Mouse (Mus musculus): ENCODE measurements around the gene Fam107b. TPM values are rescaled to one million over a fixed set of nuclear protein-coding genes. Genes with fewer than 3 reads are reported as not detected.
A peak's percentile ranks its signal among the peaks of the same experiment; 100 is the strongest.
"Not testable (repeated sequence)": the region's sequence is repeated elsewhere in the genome, so short reads cannot be mapped to it uniquely, and the experiment has no call there.

The Fam107b gene
- polyA plus RNA-seq, 1 experiment from 2014 or later = 61.7 TPM

- peak; percentile 91 for ATAC-seq
- Histone ChIP-seq H3K4me1 (replicated peaks; ENCODE audit: control insufficient read depth, insufficient read depth, low read length) (peaks cover 33% of the 10 kb centered on the region), H3K9ac (replicated peaks; ENCODE audit: low read depth, low read length) (peak overlapping the region; percentile 100), H3K4me3 (replicated peaks; ENCODE audit: low read length) (peak overlapping the region; percentile 100), H3K36me3 (ENCODE audit: control insufficient read depth, insufficient read depth) (no peaks in the 10 kb centered on the region), H3K9me3 (ENCODE audit: control insufficient read depth, low read length) (no peaks in the 10 kb centered on the region), H3K27ac (ENCODE audit: low read length) (peak overlapping the region; percentile 84), H3K27me3 (replicated peaks; ENCODE audit: control insufficient read depth, insufficient read depth, low read length) (no peaks in the 10 kb centered on the region), H3K4me2 (ENCODE audit: low read length) (peak overlapping the region; percentile 84)
- WGBS = under 1% methylated on average over 38 of the region's 41 CpGs
Observed at GRCm38 (mm10) chr2:3713212-3713681, 143.0 kb downstream of the Fam107b start.

DNA sequence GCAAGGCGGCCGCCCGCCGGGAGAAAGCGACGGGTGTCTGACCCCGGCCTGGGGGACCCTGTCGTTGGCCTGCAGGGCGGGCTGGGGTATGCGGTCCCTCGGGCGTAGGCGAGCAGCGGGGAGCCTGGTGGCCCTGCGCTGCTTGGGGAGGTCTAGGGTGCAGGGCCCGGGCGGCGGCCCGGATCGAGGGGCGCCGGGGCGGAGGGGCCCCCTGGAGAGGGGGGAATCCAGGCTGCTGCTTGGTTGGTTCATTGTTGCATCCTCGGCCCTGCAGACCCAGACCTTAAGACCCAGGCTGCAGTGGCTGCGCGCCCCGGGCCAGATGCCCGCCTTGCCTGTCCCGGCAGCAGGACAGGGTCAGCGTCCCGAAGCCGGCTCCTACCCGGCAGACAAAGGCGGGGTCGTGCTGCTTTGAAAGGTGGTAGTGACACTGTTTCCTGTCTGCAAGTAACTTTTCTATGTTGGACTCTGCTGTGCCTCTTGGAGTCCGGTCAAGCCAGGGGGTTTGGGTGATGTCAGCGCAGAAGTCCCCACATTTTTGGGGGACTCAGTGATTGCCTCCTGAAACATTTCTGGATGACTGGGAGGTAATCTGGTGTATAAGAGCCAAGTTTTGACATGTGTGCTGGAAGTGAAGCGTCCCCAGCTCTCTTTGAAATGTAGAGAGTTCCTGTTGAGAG lies 143.5 kb downstream of the Fam107b start:
- no peaks in the 10 kb centered on the region for H3K36me3 ChIP-seq (ENCODE audit: control insufficient read depth, insufficient read depth)
- H3K4me3 ChIP-seq (replicated peaks; ENCODE audit: low read length) = peak overlapping the region; percentile 100
- WGBS = 1% methylated on average over 38 of the region's 38 CpGs
- H3K27ac ChIP-seq (ENCODE audit: low read length) = peak overlapping the region; percentile 84
- peak overlapping the region; percentile 100 for H3K9ac ChIP-seq (replicated peaks; ENCODE audit: low read depth, low read length)
- no peaks in the 10 kb centered on the region for H3K27me3 ChIP-seq (replicated peaks; ENCODE audit: control insufficient read depth, insufficient read depth, low read length)
- H3K4me2 ChIP-seq (ENCODE audit: low read length) = peak overlapping the region; percentile 84
- H3K9me3 ChIP-seq (ENCODE audit: control insufficient read depth, low read length) = no peaks in the 10 kb centered on the region
- H3K4me1 ChIP-seq (replicated peaks; ENCODE audit: control insufficient read depth, insufficient read depth, low read length) = peaks cover 33% of the 10 kb centered on the region
- ATAC-seq = peak; percentile 76

DNA sequence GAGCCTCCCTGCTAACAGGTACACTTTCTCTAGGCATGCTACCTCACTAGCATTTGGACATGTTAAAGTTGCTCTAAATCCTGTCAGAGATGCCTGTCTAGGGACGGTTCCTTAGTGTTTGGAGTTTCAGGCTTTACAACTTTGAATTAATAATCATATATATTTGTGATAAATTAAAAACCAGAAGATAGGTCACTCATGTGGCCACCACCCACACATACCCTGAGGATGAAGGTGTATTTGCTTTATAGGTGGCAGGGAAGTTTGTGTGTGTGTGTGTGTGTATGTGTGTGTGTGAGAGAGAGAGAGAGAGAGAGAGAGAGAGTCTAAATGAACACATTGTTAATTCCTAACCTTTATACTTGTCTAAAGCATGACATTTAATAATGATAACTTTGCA lies 144.2 kb downstream of the Fam107b start:
- ATAC-seq = no peak
- peak overlapping the region; percentile 100 for H3K9ac ChIP-seq (replicated peaks; ENCODE audit: low read depth, low read length)
- H3K4me1 ChIP-seq (replicated peaks; ENCODE audit: control insufficient read depth, insufficient read depth, low read length) = peaks cover 33% of the 10 kb centered on the region

DNA sequence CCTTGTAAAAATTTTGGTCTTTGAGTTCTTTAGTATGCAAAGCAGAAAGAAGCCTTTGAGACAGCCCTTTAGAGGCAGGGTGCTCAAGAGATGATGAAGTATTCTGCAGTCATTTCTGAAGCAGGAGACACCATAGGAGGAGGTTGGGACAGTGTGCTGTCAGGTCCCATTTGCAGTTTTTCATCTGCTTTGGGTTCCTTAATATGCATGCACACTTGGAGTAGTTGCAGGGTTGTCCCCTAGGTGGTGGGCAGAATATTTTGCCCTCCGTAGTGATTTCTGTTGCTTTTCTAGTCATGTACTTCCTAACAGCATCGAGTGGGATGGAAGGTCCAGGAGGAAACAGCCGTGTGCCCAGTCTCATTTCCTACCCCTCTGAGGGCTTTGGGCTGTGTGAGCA lies 145.1 kb downstream of the Fam107b start:
- Histone ChIP-seq H3K27ac (ENCODE audit: low read length) (no peak overlapping the region), H3K4me2 (ENCODE audit: low read length) (peak overlapping the region; percentile 37), H3K9ac (replicated peaks; ENCODE audit: low read depth, low read length) (no peak overlapping the region), H3K9me3 (ENCODE audit: control insufficient read depth, low read length) (no peaks in the 10 kb centered on the region), H3K36me3 (ENCODE audit: control insufficient read depth, insufficient read depth) (no peaks in the 10 kb centered on the region), H3K4me3 (replicated peaks; ENCODE audit: low read length) (0 out of 2 replicates have a peak overlapping the region, but pooled peaks have one; percentile 5), H3K27me3 (replicated peaks; ENCODE audit: control insufficient read depth, insufficient read depth, low read length) (no peaks in the 10 kb centered on the region), H3K4me1 (replicated peaks; ENCODE audit: control insufficient read depth, insufficient read depth, low read length) (peaks cover 33% of the 10 kb centered on the region)
- no peak for ATAC-seq
- 70% methylated on average over 3 of the region's 3 CpGs for WGBS

More for the DNA sequence above, 144.2 kb downstream of the Fam107b start:
- H3K27me3 ChIP-seq (replicated peaks; ENCODE audit: control insufficient read depth, insufficient read depth, low read length) = no peaks in the 10 kb centered on the region
- H3K9me3 ChIP-seq (ENCODE audit: control insufficient read depth, low read length) = no peaks in the 10 kb centered on the region
- H3K36me3 ChIP-seq (ENCODE audit: control insufficient read depth, insufficient read depth) = no peaks in the 10 kb centered on the region
- H3K27ac ChIP-seq (ENCODE audit: low read length) = no peak overlapping the region
- WGBS = 25% methylated on average over 1 of the region's 1 CpGs
- H3K4me3 ChIP-seq (replicated peaks; ENCODE audit: low read length) = peak overlapping the region; percentile 100
- peak overlapping the region; percentile 84 for H3K4me2 ChIP-seq (ENCODE audit: low read length)

DNA sequence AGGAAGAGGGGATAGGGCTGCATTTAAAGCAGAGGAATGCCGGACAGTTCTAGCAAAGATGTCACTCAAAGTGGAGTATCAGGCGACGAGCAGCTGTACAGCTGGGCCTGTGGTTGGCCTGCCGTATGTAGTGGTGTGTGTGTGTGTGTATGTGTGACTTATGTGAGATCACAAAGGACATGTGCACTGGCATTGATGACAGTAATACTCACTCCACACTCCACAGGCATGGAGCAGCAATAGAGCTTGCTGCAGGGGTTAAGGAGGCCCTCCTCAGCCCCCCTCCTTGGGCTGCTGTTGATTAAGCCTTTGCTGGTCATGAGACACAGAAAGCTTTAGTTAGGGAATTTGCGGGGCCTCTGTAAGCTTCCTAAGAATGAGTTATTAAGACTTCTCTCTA lies 147.0 kb downstream of the Fam107b start:
- WGBS = 59% methylated on average over 5 of the region's 5 CpGs
- no peak overlapping the region for H3K9ac ChIP-seq (replicated peaks; ENCODE audit: low read depth, low read length)
- no peaks in the 10 kb centered on the region for H3K27me3 ChIP-seq (replicated peaks; ENCODE audit: control insufficient read depth, insufficient read depth, low read length)
- no peak overlapping the region for H3K27ac ChIP-seq (ENCODE audit: low read length)
- H3K4me1 ChIP-seq (replicated peaks; ENCODE audit: control insufficient read depth, insufficient read depth, low read length) = peaks cover 33% of the 10 kb centered on the region
- ATAC-seq = no peak
- H3K9me3 ChIP-seq (ENCODE audit: control insufficient read depth, low read length) = no peaks in the 10 kb centered on the region
- no peaks in the 10 kb centered on the region for H3K36me3 ChIP-seq (ENCODE audit: control insufficient read depth, insufficient read depth)
- H3K4me3 ChIP-seq (replicated peaks; ENCODE audit: low read length) = no peak overlapping the region
- H3K4me2 ChIP-seq (ENCODE audit: low read length) = no peak overlapping the region

- Histone ChIP-seq H3K9me3 (ENCODE audit: control insufficient read depth, low read length) (no peaks in the 10 kb centered on the region), H3K4me3 (replicated peaks; ENCODE audit: low read length) (no peak overlapping the region), H3K4me2 (ENCODE audit: low read length) (no peak overlapping the region), H3K4me1 (replicated peaks; ENCODE audit: control insufficient read depth, insufficient read depth, low read length) (peaks cover 33% of the 10 kb centered on the region), H3K27ac (ENCODE audit: low read length) (no peak overlapping the region), H3K27me3 (replicated peaks; ENCODE audit: control insufficient read depth, insufficient read depth, low read length) (no peaks in the 10 kb centered on the region), H3K36me3 (ENCODE audit: control insufficient read depth, insufficient read depth) (no peaks in the 10 kb centered on the region), H3K9ac (replicated peaks; ENCODE audit: low read depth, low read length) (no peak overlapping the region)
- ATAC-seq = no peak
- 80% methylated on average over 4 of the region's 4 CpGs for WGBS
Observed at GRCm38 (mm10) chr2:3717847-3718246, 147.6 kb downstream of the Fam107b start.

GRCm38 (mm10) chr2:3719436-3720121 lies 149.3 kb downstream of the Fam107b start:
- not testable (repeated sequence) for ATAC-seq; H3K27ac ChIP-seq (ENCODE audit: low read length); H3K27me3 ChIP-seq (replicated peaks; ENCODE audit: control insufficient read depth, insufficient read depth, low read length); H3K9me3 ChIP-seq (ENCODE audit: control insufficient read depth, low read length); H3K9ac ChIP-seq (replicated peaks; ENCODE audit: low read depth, low read length); H3K4me2 ChIP-seq (ENCODE audit: low read length); H3K36me3 ChIP-seq (ENCODE audit: control insufficient read depth, insufficient read depth); H3K4me3 ChIP-seq (replicated peaks; ENCODE audit: low read length)
- H3K4me1 ChIP-seq (replicated peaks; ENCODE audit: control insufficient read depth, insufficient read depth, low read length) = peaks cover 27% of the 10 kb centered on the region
- WGBS = 91% methylated on average over 5 of the region's 5 CpGs

- Histone ChIP-seq H3K4me1 (replicated peaks; ENCODE audit: control insufficient read depth, insufficient read depth, low read length) (peaks cover 16% of the 10 kb centered on the region), H3K4me3 (replicated peaks; ENCODE audit: low read length) (no peak overlapping the region), H3K27me3 (replicated peaks; ENCODE audit: control insufficient read depth, insufficient read depth, low read length) (no peaks in the 10 kb centered on the region), H3K4me2 (ENCODE audit: low read length) (no peak overlapping the region), H3K36me3 (ENCODE audit: control insufficient read depth, insufficient read depth) (no peaks in the 10 kb centered on the region), H3K9ac (replicated peaks; ENCODE audit: low read depth, low read length) (no peak overlapping the region), H3K27ac (ENCODE audit: low read length) (no peak overlapping the region), H3K9me3 (ENCODE audit: control insufficient read depth, low read length) (no peaks in the 10 kb centered on the region)
- WGBS = 80% methylated on average over 5 of the region's 5 CpGs
- ATAC-seq = no peak
Observed at GRCm38 (mm10) chr2:3721107-3721506, 150.8 kb downstream of the Fam107b start.

GRCm38 (mm10) chr2:3721974-3722373 lies 151.7 kb downstream of the Fam107b start:
- no peak for ATAC-seq
- no peaks in the 10 kb centered on the region for H3K27me3 ChIP-seq (replicated peaks; ENCODE audit: control insufficient read depth, insufficient read depth, low read length)
- no peak overlapping the region for H3K9ac ChIP-seq (replicated peaks; ENCODE audit: low read depth, low read length)
- H3K27ac ChIP-seq (ENCODE audit: low read length) = no peak overlapping the region
- H3K9me3 ChIP-seq (ENCODE audit: control insufficient read depth, low read length) = no peaks in the 10 kb centered on the region
- no peaks in the 10 kb centered on the region for H3K36me3 ChIP-seq (ENCODE audit: control insufficient read depth, insufficient read depth)
- WGBS = 91% methylated on average over 6 of the region's 6 CpGs
- peaks cover 18% of the 10 kb centered on the region for H3K4me1 ChIP-seq (replicated peaks; ENCODE audit: control insufficient read depth, insufficient read depth, low read length)
- H3K4me2 ChIP-seq (ENCODE audit: low read length) = no peak overlapping the region
- no peak overlapping the region for H3K4me3 ChIP-seq (replicated peaks; ENCODE audit: low read length)

All from forebrain, embryonic 16.5 days (tissue).